Mouse (Mus musculus): ENCODE results near the gene Tmc3.

- TF ChIP-seq CTCF (IDR thresholded peaks at IDR 0.05; ENCODE audit: borderline replicate concordance, insufficient read depth, low read length) (no peak), POLR2A (IDR thresholded peaks at IDR 0.05; ENCODE audit: low read depth, low read length) (no peak)
These were observed 19.6 kb downstream of the Tmc3 start for GRCm38 (mm10) chr7:83604180-83604944.
